Mouse (Mus musculus): ENCODE data around the gene Cryba4.
A peak's percentile ranks its signal among the peaks of the same experiment; 100 is the strongest.

Cryba4 gene

GRCm38 (mm10) chr5:112266011-112266777, 13.9 kb upstream of the Cryba4 start:
- no peak for DNase-seq (ENCODE audit: low spot score in 2 of 2)

- no peak for DNase-seq (ENCODE audit: low spot score in 2 of 2)
Measured at GRCm38 (mm10) chr5:112265515-112265914, 13.2 kb upstream of the Cryba4 start.

- no peak for DNase-seq (ENCODE audit: low spot score in 2 of 2)
Measured at GRCm38 (mm10) chr5:112265110-112265509, 12.8 kb upstream of the Cryba4 start.

GRCm38 (mm10) chr5:112264099-112264498, 11.8 kb upstream of the Cryba4 start:
- no peak for DNase-seq (ENCODE audit: low spot score in 2 of 2)

GRCm38 (mm10) chr5:112260818-112261217, 8.5 kb upstream of the Cryba4 start:
- no peak for DNase-seq (ENCODE audit: low spot score in 2 of 2)

GRCm38 (mm10) chr5:112259862-112260650, 7.7 kb upstream of the Cryba4 start:
- DNase-seq (ENCODE audit: low spot score in 2 of 2), result no peak

GRCm38 (mm10) chr5:112257896-112258295, 5.6 kb upstream of the Cryba4 start:
- no peak for DNase-seq (ENCODE audit: low spot score in 2 of 2)

GRCm38 (mm10) chr5:112256457-112256856, 4.1 kb upstream of the Cryba4 start:
- no peak for DNase-seq (ENCODE audit: low spot score in 2 of 2)

GRCm38 (mm10) chr5:112255426-112255825, 3.1 kb upstream of the Cryba4 start, which contains the start of gene Crybb1:
TSS of gene Crybb1 (plus strand) at chr5:112255815.
- DNase-seq (ENCODE audit: low spot score in 2 of 2), result no peak

GRCm38 (mm10) chr5:112254282-112254806, 2.0 kb upstream of the Cryba4 start:
- no peak for DNase-seq (ENCODE audit: low spot score in 2 of 2)

GRCm38 (mm10) chr5:112253169-112253568, 851 bp upstream of the Cryba4 start:
- no peak for DNase-seq (ENCODE audit: low spot score in 2 of 2)

GRCm38 (mm10) chr5:112249106-112249505, 3.2 kb downstream of the Cryba4 start:
- no peak for DNase-seq (ENCODE audit: low spot score in 2 of 2)

- DNase-seq (ENCODE audit: low spot score in 2 of 2), result no peak
Measured at GRCm38 (mm10) chr5:112247399-112247798, 4.9 kb downstream of the Cryba4 start.

GRCm38 (mm10) chr5:112244890-112245615, 7.3 kb downstream of the Cryba4 start:
- DNase-seq (ENCODE audit: low spot score in 2 of 2), result no peak

GRCm38 (mm10) chr5:112244275-112244562, 8.1 kb downstream of the Cryba4 start:
- no peak for DNase-seq (ENCODE audit: low spot score in 2 of 2)

- DNase-seq (ENCODE audit: low spot score in 2 of 2), result no peak
Measured at GRCm38 (mm10) chr5:112243539-112244274, 8.6 kb downstream of the Cryba4 start.

- DNase-seq (ENCODE audit: low spot score in 2 of 2), result no peak
Measured at GRCm38 (mm10) chr5:112243041-112243440, 9.3 kb downstream of the Cryba4 start.

- DNase-seq (ENCODE audit: low spot score in 2 of 2), result no peak
Measured at GRCm38 (mm10) chr5:112242361-112242778, 9.9 kb downstream of the Cryba4 start.

GRCm38 (mm10) chr5:112241849-112242248, 10.5 kb downstream of the Cryba4 start:
- DNase-seq (ENCODE audit: low spot score in 2 of 2), result no peak

- DNase-seq (ENCODE audit: low spot score in 2 of 2), result peak; percentile 74 to 91
Measured at GRCm38 (mm10) chr5:112240761-112241160, 11.6 kb downstream of the Cryba4 start.

- no peak for DNase-seq (ENCODE audit: low spot score in 2 of 2)
Measured at GRCm38 (mm10) chr5:112238781-112239482, 13.4 kb downstream of the Cryba4 start.
